Mouse (Mus musculus): Measurements from ENCODE around the gene Cyp4f16. TPM values are rescaled to one million over a fixed set of nuclear protein-coding genes. Genes with fewer than 3 reads are reported as not detected.
"Not testable (repeated sequence)": the region's sequence is repeated elsewhere in the genome, so short reads cannot be mapped to it uniquely, and the experiment has no call there.

The Cyp4f16 gene
- polyA plus RNA-seq, 1 experiment from 2014 or later = 19.3 TPM

DNA sequence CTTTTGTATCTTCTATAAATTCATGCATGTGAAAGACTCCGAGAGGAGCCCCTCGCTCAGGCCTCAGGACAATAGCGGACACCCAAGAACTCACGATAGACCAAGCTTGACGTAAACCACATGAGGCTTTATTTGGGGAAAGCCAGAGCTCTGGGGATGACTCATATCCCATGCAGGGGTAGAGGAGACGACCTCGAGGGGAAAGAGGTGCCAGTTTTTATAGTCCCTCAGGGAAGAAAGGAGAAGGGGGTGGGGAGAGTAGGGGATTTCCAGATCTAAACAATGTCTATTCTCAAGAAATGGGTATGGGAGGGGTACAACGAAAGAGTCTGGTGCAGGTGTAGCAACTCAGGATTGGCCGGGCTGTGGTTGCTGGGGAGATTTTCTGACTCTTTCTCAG lies 18.0 kb downstream of the Cyp4f16 start:
- not testable (repeated sequence) for H3K4me2 ChIP-seq; H3K27ac ChIP-seq; H3K9ac ChIP-seq; H3K4me3 ChIP-seq (replicated peaks); H3K27me3 ChIP-seq; ATAC-seq (ENCODE audit: low FRiP score); H3K9me3 ChIP-seq; H3K4me1 ChIP-seq; H3K36me3 ChIP-seq (replicated peaks)
- WGBS = 84% methylated on average over 9 of the region's 9 CpGs

GRCm38 (mm10) chr17:32563301-32563700 lies 26.9 kb downstream of the Cyp4f16 start:
- not testable (repeated sequence) for H3K4me1 ChIP-seq; ATAC-seq (ENCODE audit: low FRiP score); H3K27ac ChIP-seq; H3K36me3 ChIP-seq (replicated peaks); H3K9ac ChIP-seq; H3K9me3 ChIP-seq; H3K27me3 ChIP-seq; H3K4me3 ChIP-seq (replicated peaks); H3K4me2 ChIP-seq
- 80% methylated on average over 2 of the region's 2 CpGs for WGBS

DNA sequence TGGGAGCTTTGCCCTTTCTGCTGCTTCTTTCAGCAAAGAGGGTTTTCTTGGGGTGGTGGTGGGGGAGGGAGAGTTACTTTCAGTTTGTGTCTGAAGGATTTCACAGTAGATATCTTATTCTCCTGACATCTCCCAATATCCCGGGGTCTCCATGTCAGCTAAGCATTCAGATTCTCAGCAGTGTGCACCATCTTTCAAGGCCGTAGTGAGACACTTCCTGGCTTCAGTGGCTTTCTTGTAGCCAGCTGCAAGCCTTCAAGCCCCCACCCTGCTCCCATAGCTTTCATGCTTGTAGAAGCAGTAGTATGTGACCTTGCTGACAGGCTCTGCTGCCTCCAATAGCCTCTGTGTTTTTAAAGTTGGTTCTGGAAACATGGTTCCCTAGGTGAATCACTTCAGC lies 36.9 kb downstream of the Cyp4f16 start:
- not testable (repeated sequence) for H3K27me3 ChIP-seq; H3K27ac ChIP-seq; ATAC-seq (ENCODE audit: low FRiP score); H3K4me2 ChIP-seq; H3K9ac ChIP-seq; H3K4me1 ChIP-seq; H3K36me3 ChIP-seq (replicated peaks); H3K9me3 ChIP-seq; H3K4me3 ChIP-seq (replicated peaks)
- WGBS = 81% methylated on average over 2 of the region's 2 CpGs

DNA sequence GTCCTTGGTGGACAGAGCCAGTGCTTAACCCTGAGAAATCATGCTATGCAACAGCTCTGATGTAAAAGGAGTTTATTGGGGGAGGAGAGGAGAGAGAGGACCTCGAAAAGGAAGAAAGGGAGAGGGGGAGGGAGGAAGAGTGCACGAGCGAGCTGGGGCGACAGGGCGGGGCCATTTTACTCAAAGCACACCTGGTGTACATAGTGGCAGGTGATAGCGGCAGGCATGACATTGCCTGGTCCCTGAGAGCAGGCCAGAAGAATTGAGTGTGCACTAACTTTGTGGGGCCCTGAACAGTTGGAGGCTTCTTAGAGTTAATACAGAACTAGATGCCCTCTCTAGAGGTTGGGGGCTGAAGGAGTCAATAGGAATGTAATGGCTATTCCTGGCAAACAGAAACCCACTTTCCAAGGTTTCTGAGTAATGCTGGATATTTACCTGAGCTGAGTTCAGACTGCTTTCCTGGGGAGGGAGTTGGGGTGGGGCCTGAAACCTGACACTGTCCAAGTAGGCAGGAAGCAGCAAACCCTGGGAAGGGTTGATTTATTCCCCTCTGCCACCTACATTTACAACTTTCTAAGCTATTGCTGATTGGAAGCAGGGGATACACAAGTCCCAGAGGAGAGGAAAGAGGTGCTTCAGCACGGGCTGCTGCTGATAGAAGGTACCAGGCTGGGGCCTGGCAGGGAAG lies 41.3 kb downstream of the Cyp4f16 start:
- 72% methylated on average over 7 of the region's 7 CpGs for WGBS
- Histone ChIP-seq H3K36me3 (replicated peaks) (no peaks in the 10 kb centered on the region), H3K9ac (no peak overlapping the region), H3K4me2 (no peak overlapping the region), H3K4me1 (no peaks in the 10 kb centered on the region), H3K9me3 (no peaks in the 10 kb centered on the region), H3K27ac (no peak overlapping the region), H3K4me3 (replicated peaks) (no peak overlapping the region), H3K27me3 (no peaks in the 10 kb centered on the region)
- ATAC-seq (ENCODE audit: low FRiP score) = no peak

DNA sequence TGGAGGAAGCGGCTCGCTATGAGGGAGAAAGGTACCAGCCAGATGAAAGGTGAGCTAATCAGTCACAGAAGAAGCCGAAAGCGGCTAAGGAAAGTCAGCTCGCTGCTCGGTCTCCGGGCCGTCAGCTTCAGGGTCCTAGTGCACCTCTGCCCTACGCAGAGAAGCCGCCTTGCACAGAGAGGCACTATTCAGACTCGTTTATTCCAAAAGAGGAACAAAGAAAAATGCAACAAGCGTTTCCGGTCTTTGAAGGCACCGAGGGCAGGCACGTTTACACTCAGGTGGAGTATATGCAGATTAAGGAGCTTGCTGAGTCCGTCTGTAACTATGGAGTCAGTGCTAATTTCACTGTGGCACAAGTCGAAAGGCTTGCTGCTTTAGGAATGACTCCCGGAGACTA lies 60.1 kb downstream of the Cyp4f16 start:
- 86% methylated on average over 18 of the region's 18 CpGs for WGBS

More for the DNA sequence above, 60.1 kb downstream of the Cyp4f16 start:
- Histone ChIP-seq H3K4me1 (no peaks in the 10 kb centered on the region), H3K36me3 (replicated peaks) (no peaks in the 10 kb centered on the region), H3K9ac (no peak overlapping the region), H3K27ac (no peak overlapping the region), H3K4me3 (replicated peaks) (no peak overlapping the region), H3K4me2 (no peak overlapping the region), H3K9me3 (peaks cover 11% of the 10 kb centered on the region; the same call in 1 of the 2 replicates), H3K27me3 (no peaks in the 10 kb centered on the region)
- no peak for ATAC-seq (ENCODE audit: low FRiP score)

Other genes starting within 250 kb of the Cyp4f16 start
- gene Akap8, start 215.3 kb upstream of the Cyp4f16 start, polyA plus RNA-seq (2016; fragmentation: Nextera tagmentation; extraction: Ambion mirVana) = 143 and 145 TPM in 2 replicates
- gene Akap8l, start 186.0 kb upstream of the Cyp4f16 start, polyA plus RNA-seq (2016; fragmentation: Nextera tagmentation; extraction: Ambion mirVana) = 110 TPM in 2 replicates
- 40.3 and 44.3 TPM in 2 replicates for gene Wiz, start 147.1 kb upstream of the Cyp4f16 start, polyA plus RNA-seq (2016; fragmentation: Nextera tagmentation; extraction: Ambion mirVana)
- 0.41 and 0.77 TPM in 2 replicates for gene Rasal3, start 133.0 kb upstream of the Cyp4f16 start, polyA plus RNA-seq (2016; fragmentation: Nextera tagmentation; extraction: Ambion mirVana)
- not detected in 2 replicates for gene Pglyrp2, start 112.4 kb upstream of the Cyp4f16 start, polyA plus RNA-seq (2016; fragmentation: Nextera tagmentation; extraction: Ambion mirVana)
- 0.22 and 0.32 TPM in 2 replicates for gene Cyp4f39, start 83.8 kb upstream of the Cyp4f16 start, polyA plus RNA-seq (2016; fragmentation: Nextera tagmentation; extraction: Ambion mirVana)
- 6.5 and 6.8 TPM in 2 replicates for gene Cyp4f17, start 30.5 kb upstream of the Cyp4f16 start, polyA plus RNA-seq (2016; fragmentation: Nextera tagmentation; extraction: Ambion mirVana)
- gene Cyp4f37, start 84.8 kb downstream of the Cyp4f16 start, polyA plus RNA-seq (2016; fragmentation: Nextera tagmentation; extraction: Ambion mirVana) = not detected in 2 replicates
- gene Cyp4f40, start 122.3 kb downstream of the Cyp4f16 start, polyA plus RNA-seq (2016; fragmentation: Nextera tagmentation; extraction: Ambion mirVana) = not detected in 2 replicates
- gene Cyp4f15, start 149.1 kb downstream of the Cyp4f16 start, polyA plus RNA-seq (2016; fragmentation: Nextera tagmentation; extraction: Ambion mirVana) = 0.91 and 1.5 TPM in 2 replicates

All from forebrain, embryonic 12.5 days (tissue).